9 mouse cellular contexts compared by ENCODE assay signal in the genomic region with DNA sequence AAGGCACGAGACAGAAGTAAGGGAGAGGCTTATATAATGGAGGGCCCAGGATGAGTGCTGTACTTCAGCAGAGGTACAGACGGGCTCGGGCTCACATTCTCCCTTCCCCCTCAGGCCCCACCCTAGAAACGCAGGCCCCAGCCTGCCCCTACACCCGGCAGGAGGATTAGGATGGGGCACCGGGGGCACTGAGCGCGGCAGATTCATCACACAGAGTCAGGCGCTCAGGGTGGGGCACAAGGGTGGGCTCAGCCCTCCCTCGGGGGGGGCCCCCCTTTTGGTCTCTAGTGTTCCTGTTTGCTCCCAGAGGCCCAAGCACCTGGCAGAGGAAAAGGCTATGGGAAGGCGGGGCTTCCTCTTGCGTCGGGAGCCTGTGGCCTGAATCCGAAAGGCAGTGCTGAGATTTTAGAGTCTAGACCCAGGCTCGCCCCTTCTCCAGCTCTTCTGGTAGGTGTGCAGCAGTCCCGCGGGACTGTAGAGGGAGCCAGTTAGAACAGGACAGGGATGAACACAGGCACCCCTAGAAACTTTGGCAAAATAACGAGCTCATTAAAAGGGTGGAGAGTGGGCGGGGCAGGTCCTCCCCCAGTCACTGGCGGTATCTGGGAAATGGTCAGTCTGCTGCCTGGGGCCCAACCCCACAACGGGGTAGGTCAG. TPM values are rescaled to one million over a fixed set of nuclear protein-coding genes. Genes with fewer than 3 reads are reported as not detected.
DNase-seq lines count a peak whose midpoint lies in the region; ATAC-seq and TF ChIP-seq lines count a peak whose summit lies in the region.
"Had no signal": no experiment of that assay in that cellular context is flagged by ENCODE, and none has a peak within 500 bp of the region (broad histone marks: within the 10 kb centered on the region; RNA-seq: fewer than 3 reads in every experiment).

No protein-coding gene starts in this region.

- no peak overlapping the region for H3K4me2 ChIP-seq in limb, embryonic 14.5 days (replicated peaks; ENCODE audit: low read depth, low read length, severe bottlenecking)
- peak overlapping the region; percentile 39 for H3K4me2 ChIP-seq in stomach, embryonic 15.5 days

- no peak; the same call in 1 of the 2 replicates for TF ChIP-seq CTCF in left cerebral cortex, adult 2 months (IDR thresholded peaks at IDR 0.05)

- intact Hi-C loops in left cerebral cortex, adult 2 months (cut with DNase I), result no loop called here

- TF ChIP-seq POLR2A in limb, embryonic 14.5 days (IDR thresholded peaks at IDR 0.05; ENCODE audit: borderline replicate concordance, extremely low read depth, insufficient read depth, insufficient read length), result no peak

- no peak overlapping the region for H3K27ac ChIP-seq in limb, embryonic 14.5 days (replicated peaks; ENCODE audit: low read depth, low read length)
- H3K27ac ChIP-seq in stomach, embryonic 15.5 days, result peak overlapping the region; percentile 71
- no peak overlapping the region for H3K27ac ChIP-seq in left cerebral cortex, adult 2 months

- peaks cover 66% of the 10 kb centered on the region for H3K36me3 ChIP-seq in limb, embryonic 14.5 days (ENCODE audit: control insufficient read depth, insufficient read depth, low read length)
- H3K36me3 ChIP-seq in stomach, embryonic 15.5 days, result peaks cover 5% of the 10 kb centered on the region; the same call in 1 of the 2 replicates

- WGBS in limb, embryonic 14.5 days, result 27% methylated on average over 15 of the region's 21 CpGs
- WGBS in stomach, embryonic 15.5 days, result 21% methylated on average over 20 of the region's 21 CpGs

- H3K27me3 ChIP-seq in limb, embryonic 14.5 days (ENCODE audit: control insufficient read depth, insufficient read depth, low read length), result no peaks in the 10 kb centered on the region
- H3K27me3 ChIP-seq in stomach, embryonic 15.5 days (replicated peaks), result no peaks in the 10 kb centered on the region

- no peaks in the 10 kb centered on the region for H3K9me3 ChIP-seq in limb, embryonic 14.5 days (ENCODE audit: control insufficient read depth, low read length)
- H3K9me3 ChIP-seq in stomach, embryonic 15.5 days, result no peaks in the 10 kb centered on the region

- H3K4me1 ChIP-seq in limb, embryonic 14.5 days (ENCODE audit: control insufficient read depth, insufficient read depth, low read length), result 0 out of 2 replicates have a peak, but pooled peaks cover 3% of the 10 kb centered on the region
- H3K4me1 ChIP-seq in stomach, embryonic 15.5 days, result peaks cover 31% of the 10 kb centered on the region

- peak; percentile 13 to 50 for DNase-seq in adrenal gland, adult (ENCODE audit: inconsistent age in 2 of 2, low spot score in 1 of 2)
- DNase-seq in adrenal gland, adult 18-20 months (ENCODE audit: low spot score in 2 of 2), result no peak
- DNase-seq in urinary bladder, postnatal 36 days (ENCODE audit: low spot score in 2 of 2), result peak; percentile 54 to 62
- no peak for DNase-seq in urinary bladder, adult 2 months (ENCODE audit: low spot score)
- peak; percentile 62 for DNase-seq in limb, embryonic 14.5 days (ENCODE audit: low spot score)
- DNase-seq in adipocyte (ENCODE audit: low spot score), result no peak
- DNase-seq in left cerebral cortex, adult 2 months (ENCODE audit: extremely low spot score in 1 of 2, low spot score in 2 of 2), result no peak

- no peak overlapping the region for H3K9ac ChIP-seq in limb, embryonic 14.5 days (ENCODE audit: low read depth, low read length, severe bottlenecking)
- H3K9ac ChIP-seq in stomach, embryonic 15.5 days, result no peak overlapping the region

- no peak for ATAC-seq in limb, embryonic 14.5 days (ENCODE audit: low FRiP score, low read depth)
- peak; percentile 76 for ATAC-seq in stomach, embryonic 15.5 days (ENCODE audit: insufficient read depth, low FRiP score, low read depth)

- H3K4me3 ChIP-seq in limb, embryonic 14.5 days (replicated peaks; ENCODE audit: low read length), result no peak overlapping the region
- no peak overlapping the region; the same call in 1 of the 2 replicates for H3K4me3 ChIP-seq in stomach, embryonic 15.5 days (replicated peaks)
- H3K4me3 ChIP-seq in left cerebral cortex, adult 2 months, result no peak overlapping the region
- H3K4me3 ChIP-seq: erythroblast, embryonic 14.5 days had no signal

RNA-seq across cellular contexts. Expression of a gene that starts 3.8 kb away (rescaled TPM):
- total RNA-seq in adrenal gland, adult 18-20 months (2021), result 1 to 10 TPM; 4.1 to 7.4 TPM
- 7.0 and 13.2 TPM in 2 replicates for polyA plus RNA-seq in urinary bladder, adult 2 months (2012; rRNA removed)
- polyA plus RNA-seq in limb, embryonic 14.5 days (2012; rRNA removed), result 2.7 and 3.0 TPM in 2 replicates
- polyA plus RNA-seq in limb, embryonic 14.5 days (2014; fragmentation: Nextera tagmentation; extraction: Ambion mirVana), result 4.2 and 6.5 TPM in 2 replicates
- 9.6 and 12.7 TPM in 2 replicates for polyA plus RNA-seq in stomach, embryonic 15.5 days (2015; fragmentation: Nextera tagmentation; extraction: Ambion mirVana)
- total RNA-seq in left cerebral cortex, adult 2 months (2021), result 1 to 10 TPM in 1 of 2 experiments, under 1 TPM in 1; 0.86 to 1.3 TPM

RNA-seq across cellular contexts. Expression of a gene that starts 21.8 kb away (rescaled TPM):
- total RNA-seq in adrenal gland, adult 18-20 months (2021), result 10 to 100 TPM; 21.7 to 27.2 TPM
- 72.2 and 76.7 TPM in 2 replicates for polyA plus RNA-seq in urinary bladder, adult 2 months (2012; rRNA removed)
- 135 and 175 TPM in 2 replicates for polyA plus RNA-seq in limb, embryonic 14.5 days (2012; rRNA removed)
- 115 and 140 TPM in 2 replicates for polyA plus RNA-seq in limb, embryonic 14.5 days (2014; fragmentation: Nextera tagmentation; extraction: Ambion mirVana)
- 29.8 and 33.8 TPM in 2 replicates for polyA plus RNA-seq in stomach, embryonic 15.5 days (2015; fragmentation: Nextera tagmentation; extraction: Ambion mirVana)
- total RNA-seq in left cerebral cortex, adult 2 months (2021), result 10 to 100 TPM; 13.8 to 17.1 TPM

RNA-seq across cellular contexts. Expression of a gene that starts 31.0 kb away (rescaled TPM):
- total RNA-seq in adrenal gland, adult 18-20 months (2021), result 100 to 1,000 TPM in 1 of 2 experiments, 10 to 100 TPM in 1; 81.7 to 106 TPM
- 92.4 and 102 TPM in 2 replicates for polyA plus RNA-seq in urinary bladder, adult 2 months (2012; rRNA removed)
- 112 and 130 TPM in 2 replicates for polyA plus RNA-seq in limb, embryonic 14.5 days (2012; rRNA removed)
- polyA plus RNA-seq in limb, embryonic 14.5 days (2014; fragmentation: Nextera tagmentation; extraction: Ambion mirVana), result 66.1 and 75.3 TPM in 2 replicates
- polyA plus RNA-seq in stomach, embryonic 15.5 days (2015; fragmentation: Nextera tagmentation; extraction: Ambion mirVana), result 63.3 and 64.3 TPM in 2 replicates
- total RNA-seq in left cerebral cortex, adult 2 months (2021), result 10 to 100 TPM; 28.5 to 30.4 TPM

RNA-seq across cellular contexts. Expression of a gene that starts 32.5 kb away (rescaled TPM):
- total RNA-seq in adrenal gland, adult 18-20 months (2021), result 10 to 100 TPM; 49.8 to 65.0 TPM
- polyA plus RNA-seq in urinary bladder, adult 2 months (2012; rRNA removed), result 62.9 and 67.8 TPM in 2 replicates
- polyA plus RNA-seq in limb, embryonic 14.5 days (2012; rRNA removed), result 89.4 and 96.0 TPM in 2 replicates
- 53.8 and 64.0 TPM in 2 replicates for polyA plus RNA-seq in limb, embryonic 14.5 days (2014; fragmentation: Nextera tagmentation; extraction: Ambion mirVana)
- polyA plus RNA-seq in stomach, embryonic 15.5 days (2015; fragmentation: Nextera tagmentation; extraction: Ambion mirVana), result 44.5 and 52.7 TPM in 2 replicates
- 10 to 100 TPM; 69.6 to 72.4 TPM for total RNA-seq in left cerebral cortex, adult 2 months (2021)

RNA-seq across cellular contexts. Expression of a gene that starts 34.9 kb away (rescaled TPM):
- under 1 TPM in 1 of 2 experiments, not detected in 1; 0.13 TPM for total RNA-seq in adrenal gland, adult 18-20 months (2021)
- 0.56 and 0.59 TPM in 2 replicates for polyA plus RNA-seq in urinary bladder, adult 2 months (2012; rRNA removed)
- 3.1 and 3.8 TPM in 2 replicates for polyA plus RNA-seq in limb, embryonic 14.5 days (2012; rRNA removed)
- 0.93 and 1.0 TPM in 2 replicates for polyA plus RNA-seq in limb, embryonic 14.5 days (2014; fragmentation: Nextera tagmentation; extraction: Ambion mirVana)
- polyA plus RNA-seq in stomach, embryonic 15.5 days (2015; fragmentation: Nextera tagmentation; extraction: Ambion mirVana), result 0.27 and 0.30 TPM in 2 replicates
- total RNA-seq in left cerebral cortex, adult 2 months (2021), result not detected
- polyA plus RNA-seq: erythroblast, embryonic 14.5 days had no signal

Comparison
In these comparisons a context has a peak if more than half of its experiments do, and no peak if none do; other contexts are left out.
1. DNase-seq: peak in adrenal gland, adult (2 of 2), urinary bladder, postnatal 36 days (2 of 2) and limb, embryonic 14.5 days (single experiment); none in adrenal gland, adult 18-20 months (0 of 2), urinary bladder, adult 2 months (single experiment), adipocyte (single experiment) and left cerebral cortex, adult 2 months (0 of 2).